Mouse (Mus musculus) G1E (cell line): ENCODE data around the gene Traf3.

Experiments used
- CTCF ChIP-seq: IDR thresholded peaks from 2 replicates; pipeline ENCODE4 v1.5.1; 2012; ENCODE audit warnings: low read depth, low read length, inconsistent platforms, mixed read lengths
- GATA1 ChIP-seq: IDR thresholded peaks from 2 replicates; pipeline ENCODE4 v1.6.1; 2012; ENCODE audit warnings: borderline replicate concordance, low read length, inconsistent platforms, mixed read lengths
- GATA2 ChIP-seq: IDR thresholded peaks from 2 replicates; pipeline ENCODE4 v1.6.1; 2012; ENCODE audit warnings: low read depth, low read length, inconsistent platforms, borderline replicate concordance
- POLR2AphosphoS5 ChIP-seq: IDR thresholded peaks from 2 replicates; pipeline ENCODE4 v1.6.1; 2012; ENCODE audit warnings: low read depth, low read length, inconsistent platforms; ENCODE audit not compliant: insufficient replicate concordance
- TAL1 ChIP-seq: conservative IDR thresholded peaks from 2 replicates; pipeline ENCODE4 v1.6.1; 2012; ENCODE audit warnings: low read depth, low read length, inconsistent platforms, mixed read lengths

DNA sequence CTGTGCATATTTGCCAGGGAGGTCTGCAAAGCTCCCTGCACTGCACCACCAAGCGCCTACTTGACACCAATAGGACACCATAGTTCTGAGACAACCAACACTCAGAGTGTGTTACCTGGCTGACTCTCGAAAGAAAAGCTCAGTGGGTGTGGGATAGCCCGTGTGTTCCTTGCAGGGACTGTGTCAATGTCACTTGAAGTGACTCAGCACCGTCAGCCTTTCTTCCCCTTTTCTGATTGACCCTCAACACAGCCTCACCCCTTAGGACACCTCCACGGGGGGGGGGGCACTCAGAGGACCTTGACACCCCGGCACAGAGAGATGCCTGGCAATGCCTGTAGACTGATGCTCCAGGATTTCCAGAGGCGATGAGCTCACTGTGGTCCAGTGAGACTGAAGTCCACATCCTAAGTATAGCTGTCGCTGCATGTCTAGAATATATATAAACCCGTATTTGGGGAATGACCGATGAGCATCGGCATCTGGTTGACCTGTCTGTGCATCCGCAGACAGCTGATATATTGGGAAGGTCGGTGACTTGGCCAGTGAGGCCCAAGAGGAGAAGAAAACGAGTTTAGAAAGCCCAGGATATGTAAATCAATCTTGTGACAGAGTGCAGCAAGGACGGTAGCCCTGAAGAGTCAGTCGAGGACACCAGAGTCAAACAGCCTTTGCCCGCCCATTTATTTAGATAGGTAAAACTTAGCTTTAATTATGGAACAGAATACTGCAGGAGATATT, 16.5 kb upstream of the Traf3 start:
- TF ChIP-seq GATA1 (no peak), CTCF (no peak), TAL1 (no peak), POLR2AphosphoS5 (no peak), GATA2 (no peak)
